Mouse (Mus musculus) forebrain, postnatal 0 days (tissue): ENCODE data around the gene Cdkn2aip. TPM values are rescaled to one million over a fixed set of nuclear protein-coding genes. Genes with fewer than 3 reads are reported as not detected.

Experiments used
- ATAC-seq: fragments of 200-750 bp; cut with Nextera tagmentation; 2 replicates; pipeline ENCODE4 v1.8.0; 2017; ENCODE audit warnings: mild to moderate bottlenecking, moderate library complexity
- DNase-seq: peaks from one replicate; pipeline ENCODE4 v3.0.0-alpha.2; 2015
- H3K27ac ChIP-seq: fragments of 300-500 bp; sonication (generic); 2 replicates; pipeline ENCODE4 v1.5.1; 2014; ENCODE audit warnings: low read depth, mild to moderate bottlenecking, antibody characterized with exemption, low read length, moderate library complexity, mixed read lengths
- H3K27me3 ChIP-seq: fragments of 300-500 bp; sonication (generic); 2 replicates; pipeline ENCODE4 v1.6.1; 2014; ENCODE audit warnings: mild to moderate bottlenecking, low read length, mixed read lengths; ENCODE audit not compliant: insufficient read depth
- H3K36me3 ChIP-seq: fragments of 300-500 bp; sonication (generic); 2 replicates; pipeline ENCODE4 v1.6.1; 2014; ENCODE audit warnings: mild to moderate bottlenecking, moderate library complexity; ENCODE audit not compliant: insufficient read depth
- H3K4me1 ChIP-seq: fragments of 300-500 bp; sonication (generic); 2 replicates; pipeline ENCODE4 v1.6.1; 2014; ENCODE audit warnings: antibody characterized with exemption; ENCODE audit not compliant: insufficient read depth
- H3K4me2 ChIP-seq: fragments of 300-500 bp; sonication (generic); 2 replicates; pipeline ENCODE4 v1.6.1; 2014; ENCODE audit warnings: low read depth, mild to moderate bottlenecking, moderate library complexity
- H3K4me3 ChIP-seq: fragments of 300-500 bp; sonication (generic); 2 replicates; pipeline ENCODE4 v1.5.1; 2014; ENCODE audit warnings: low read depth, low read length, mixed read lengths
- H3K9ac ChIP-seq: fragments of 300-500 bp; sonication (generic); 2 replicates; pipeline ENCODE4 v1.6.1; 2014; ENCODE audit warnings: mild to moderate bottlenecking
- H3K9me3 ChIP-seq: fragments of 300-500 bp; sonication (generic); 2 replicates; pipeline ENCODE4 v1.6.1; 2016; ENCODE audit warnings: low read length
- CTCF ChIP-seq: sonication (generic); IDR thresholded peaks from 2 replicates; pipeline ENCODE4 v1.5.1; 2016; ENCODE audit warnings: antibody characterized with exemption, control low read depth, low read depth
- WGBS: fragments of 180-500 bp; shearing (Covaris S2); extraction: QIAGEN DNeasy Blood & Tissue Kit; methylation state at CpG from one replicate; pipeline ENCODE4 v1.1.7; 2014; 5-methylcytosine and 5-hydroxymethylcytosine counted together
- polyA plus RNA-seq: library from polyadenylated mRNA; unstranded; fragments of >200 nt; fragmentation: Nextera tagmentation; extraction: Ambion mirVana; gene quantifications from 2 replicates; pipeline ENCODE4 v1.2.1, GENCODE M21; 2015
- total RNA-seq: library from RNA; depleted of rRNA; stranded (reverse); fragments of >200 nt; gene quantifications from 2 replicates; pipeline ENCODE4 v1.2.3, GENCODE M21; 2014

Gene Cdkn2aip
- total and polyA plus RNA-seq, 2 experiments from 2014 or later: 24.0 to 31.1 TPM

- Histone ChIP-seq H3K4me2 (no peak overlapping the region), H3K9ac (no peak overlapping the region), H3K4me1 (no peaks in the 10 kb centered on the region), H3K27me3 (no peaks in the 10 kb centered on the region), H3K4me3 (no peak overlapping the region), H3K27ac (no peak overlapping the region), H3K36me3 (peaks cover 5% of the 10 kb centered on the region; the same call in 1 of the 2 replicates), H3K9me3 (no peaks in the 10 kb centered on the region)
- ATAC-seq (no peak), DNase-seq (no peak)
- 75% methylated on average over 1 of the region's 1 CpGs for WGBS
- TF ChIP-seq CTCF: no peak
Observed at GRCm38 (mm10) chr8:47702333-47702732, 11.4 kb downstream of the Cdkn2aip start.

GRCm38 (mm10) chr8:47697696-47698095 lies 16.0 kb downstream of the Cdkn2aip start:
- H3K27ac ChIP-seq: no peak overlapping the region
- WGBS: 68% methylated on average over 1 of the region's 1 CpGs
- no peak for TF ChIP-seq CTCF
- no peak overlapping the region for H3K4me2 ChIP-seq
- no peaks in the 10 kb centered on the region for H3K4me1 ChIP-seq
- no peak overlapping the region for H3K4me3 ChIP-seq
- no peak overlapping the region for H3K9ac ChIP-seq
- H3K27me3 ChIP-seq: no peaks in the 10 kb centered on the region
- no peaks in the 10 kb centered on the region for H3K36me3 ChIP-seq
- no peaks in the 10 kb centered on the region for H3K9me3 ChIP-seq
- no peak for DNase-seq
- no peak for ATAC-seq

GRCm38 (mm10) chr8:47695431-47696105 lies 18.2 kb downstream of the Cdkn2aip start:
- Histone ChIP-seq H3K27me3 (no peaks in the 10 kb centered on the region), H3K36me3 (no peaks in the 10 kb centered on the region), H3K4me3 (no peak overlapping the region), H3K4me1 (no peaks in the 10 kb centered on the region), H3K27ac (no peak overlapping the region), H3K9ac (no peak overlapping the region), H3K4me2 (no peak overlapping the region), H3K9me3 (no peaks in the 10 kb centered on the region)
- no peak for ATAC-seq
- 81% methylated on average over 5 of the region's 5 CpGs for WGBS
- DNase-seq: no peak
- no peak for TF ChIP-seq CTCF

GRCm38 (mm10) chr8:47693119-47693518 lies 20.6 kb downstream of the Cdkn2aip start:
- no peak overlapping the region for H3K4me2 ChIP-seq
- H3K4me3 ChIP-seq: no peak overlapping the region
- WGBS: 5% methylated on average over 2 of the region's 2 CpGs
- no peaks in the 10 kb centered on the region for H3K36me3 ChIP-seq
- H3K4me1 ChIP-seq: no peaks in the 10 kb centered on the region
- no peak overlapping the region for H3K9ac ChIP-seq
- TF ChIP-seq CTCF: peak; percentile 85
- ATAC-seq (peak; percentile 40), DNase-seq (peak; percentile 83)
- no peak overlapping the region for H3K27ac ChIP-seq
- no peaks in the 10 kb centered on the region for H3K27me3 ChIP-seq
- no peaks in the 10 kb centered on the region for H3K9me3 ChIP-seq

- H3K4me3 ChIP-seq: no peak overlapping the region
- ATAC-seq: no peak
- TF ChIP-seq CTCF: no peak
- WGBS: 78% methylated on average over 9 of the region's 10 CpGs
- no peak overlapping the region for H3K27ac ChIP-seq
- H3K36me3 ChIP-seq: no peaks in the 10 kb centered on the region
- no peak for DNase-seq
- no peak overlapping the region for H3K4me2 ChIP-seq
- no peak overlapping the region for H3K9ac ChIP-seq
- no peaks in the 10 kb centered on the region for H3K9me3 ChIP-seq
- H3K27me3 ChIP-seq: no peaks in the 10 kb centered on the region
- no peaks in the 10 kb centered on the region for H3K4me1 ChIP-seq
Observed at GRCm38 (mm10) chr8:47691831-47692230, 21.9 kb downstream of the Cdkn2aip start.

GRCm38 (mm10) chr8:47691303-47691702 lies 22.4 kb downstream of the Cdkn2aip start:
- Histone ChIP-seq H3K27me3 (no peaks in the 10 kb centered on the region), H3K4me2 (no peak overlapping the region), H3K4me1 (no peaks in the 10 kb centered on the region), H3K36me3 (no peaks in the 10 kb centered on the region), H3K27ac (no peak overlapping the region), H3K9ac (no peak overlapping the region), H3K9me3 (no peaks in the 10 kb centered on the region), H3K4me3 (no peak overlapping the region)
- no peak for TF ChIP-seq CTCF
- WGBS: 42% methylated on average over 7 of the region's 7 CpGs
- DNase-seq (no peak), ATAC-seq (no peak)

- H3K9me3 ChIP-seq: no peaks in the 10 kb centered on the region
- no peak for TF ChIP-seq CTCF
- peak overlapping the region; percentile 4; the same call in 1 of the 2 replicates for H3K4me3 ChIP-seq
- no peaks in the 10 kb centered on the region for H3K4me1 ChIP-seq
- peak overlapping the region; percentile 32 for H3K4me2 ChIP-seq
- H3K9ac ChIP-seq: no peak overlapping the region
- H3K36me3 ChIP-seq: no peaks in the 10 kb centered on the region
- no peaks in the 10 kb centered on the region for H3K27me3 ChIP-seq
- ATAC-seq (no peak), DNase-seq (no peak)
- H3K27ac ChIP-seq: no peak overlapping the region
- 2% methylated on average over 16 of the region's 16 CpGs for WGBS
Observed at GRCm38 (mm10) chr8:47690674-47691078, 23.1 kb downstream of the Cdkn2aip start.
